Mouse (Mus musculus) midbrain, postnatal 0 days (tissue): ENCODE data around the gene Tefm. TPM values are rescaled to one million over a fixed set of nuclear protein-coding genes. Genes with fewer than 3 reads are reported as not detected.
"Not testable (repeated sequence)": the region's sequence is repeated elsewhere in the genome, so short reads cannot be mapped to it uniquely, and the experiment has no call there.

Experiments used
- ATAC-seq: fragments of 200-750 bp; cut with Nextera tagmentation; 2 replicates; pipeline ENCODE4 v1.8.0; 2017; ENCODE audit warnings: moderate number of reproducible peaks, mild to moderate bottlenecking, moderate TSS enrichment, moderate library complexity; ENCODE audit not compliant: low FRiP score
- DNase-seq: peaks from one replicate; pipeline ENCODE4 v3.0.0-alpha.2; 2015; ENCODE audit warnings: low spot score
- H3K27ac ChIP-seq: fragments of 300-500 bp; sonication (generic); 2 replicates; pipeline ENCODE4 v1.5.1; 2014; ENCODE audit warnings: low read depth, mild to moderate bottlenecking, low read length, mixed read lengths
- H3K27me3 ChIP-seq: fragments of 300-500 bp; sonication (generic); 2 replicates; pipeline ENCODE4 v1.6.1; 2014; ENCODE audit warnings: low read length, control low read depth, mixed read lengths; ENCODE audit not compliant: insufficient read depth
- H3K36me3 ChIP-seq: fragments of 300-500 bp; sonication (generic); 2 replicates; pipeline ENCODE4 v1.6.1; 2014; ENCODE audit warnings: low read length, control low read depth, mixed read lengths; ENCODE audit not compliant: insufficient read depth
- H3K4me1 ChIP-seq: fragments of 300-500 bp; sonication (generic); 2 replicates; pipeline ENCODE4 v1.6.1; 2014; ENCODE audit warnings: mild to moderate bottlenecking, control low read depth, antibody characterized with exemption, low read length, mixed read lengths; ENCODE audit not compliant: insufficient read depth
- H3K4me2 ChIP-seq: fragments of 300-500 bp; sonication (generic); 2 replicates; pipeline ENCODE4 v1.6.1; 2014; ENCODE audit warnings: low read depth, mild to moderate bottlenecking, low read length, mixed read lengths; ENCODE audit not compliant: poor library complexity, severe bottlenecking
- H3K4me3 ChIP-seq: fragments of 300-500 bp; sonication (generic); 2 replicates; pipeline ENCODE4 v1.5.1; 2014; ENCODE audit warnings: low read depth, mild to moderate bottlenecking, low read length, moderate library complexity
- H3K9ac ChIP-seq: fragments of 300-500 bp; sonication (generic); replicated peaks from 2 replicates; pipeline ENCODE4 v1.6.1; 2014; ENCODE audit warnings: mild to moderate bottlenecking, low read length, moderate library complexity, mixed read lengths; ENCODE audit not compliant: poor library complexity, severe bottlenecking
- H3K9me3 ChIP-seq: fragments of 300-500 bp; sonication (generic); 2 replicates; pipeline ENCODE4 v1.6.1; 2016; ENCODE audit warnings: low read length, control low read depth
- CTCF ChIP-seq: IDR thresholded peaks from 2 replicates; pipeline ENCODE4 v1.5.1; 2016; ENCODE audit warnings: antibody characterized with exemption, mild to moderate bottlenecking
- WGBS: fragments of 180-500 bp; shearing (Covaris S2); extraction: QIAGEN DNeasy Blood & Tissue Kit; methylation state at CpG from one replicate; pipeline ENCODE4 v1.1.7; 2014; 5-methylcytosine and 5-hydroxymethylcytosine counted together
- polyA plus RNA-seq: library from polyadenylated mRNA; unstranded; fragments of >200 nt; fragmentation: Nextera tagmentation; extraction: Ambion mirVana; gene quantifications from 2 replicates; pipeline ENCODE4 v1.2.1, GENCODE M21; 2015
- total RNA-seq: library from RNA; depleted of rRNA; stranded (reverse); fragments of >200 nt; gene quantifications from 2 replicates; pipeline ENCODE4 v1.2.3, GENCODE M21; 2014

Gene Tefm
- total and polyA plus RNA-seq, 2 experiments from 2014 or later = 9.5 to 18.5 TPM

DNA sequence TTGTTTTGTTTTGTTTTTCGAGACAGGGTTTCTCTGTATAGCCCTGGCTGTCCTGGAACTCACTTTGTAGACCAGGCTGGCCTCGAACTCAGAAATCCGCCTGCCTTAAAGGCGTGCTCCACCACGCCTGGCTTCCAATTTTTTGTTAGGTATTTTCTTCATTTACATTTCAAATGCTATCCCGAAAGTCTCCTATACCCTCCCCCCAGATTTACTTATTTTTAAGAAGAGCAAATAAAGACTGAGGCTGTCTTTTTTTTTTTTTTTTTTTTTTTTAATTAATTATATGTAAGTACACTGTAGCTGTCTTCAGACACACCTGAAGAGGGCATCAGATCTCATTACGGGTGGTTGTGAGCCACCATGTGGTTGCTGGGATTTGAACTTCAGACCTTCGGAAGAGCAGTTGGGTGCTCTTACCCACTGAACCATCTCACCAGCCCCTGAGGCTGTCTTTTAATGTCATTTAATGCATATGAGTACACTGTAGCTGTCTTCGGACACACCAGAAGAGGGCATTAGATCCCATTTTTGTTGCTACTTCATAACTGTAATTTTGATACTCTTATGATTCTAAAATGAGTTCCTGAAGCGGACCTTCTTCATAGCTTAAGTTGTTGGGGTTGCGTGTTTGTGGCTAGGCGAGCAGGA is 41.2 kb upstream of the Tefm start:
- 47% methylated on average over 12 of the region's 12 CpGs for WGBS
- Histone ChIP-seq H3K9ac (peak overlapping the region; percentile 45), H3K4me2 (peak overlapping the region; percentile 52), H3K4me3 (peak overlapping the region; percentile 40)
- ATAC-seq, DNase-seq, H3K36me3 ChIP-seq, H3K9me3 ChIP-seq, H3K4me1 ChIP-seq, H3K27ac ChIP-seq, H3K27me3 ChIP-seq: not testable (repeated sequence)
- peak; percentile 44 for TF ChIP-seq CTCF

DNA sequence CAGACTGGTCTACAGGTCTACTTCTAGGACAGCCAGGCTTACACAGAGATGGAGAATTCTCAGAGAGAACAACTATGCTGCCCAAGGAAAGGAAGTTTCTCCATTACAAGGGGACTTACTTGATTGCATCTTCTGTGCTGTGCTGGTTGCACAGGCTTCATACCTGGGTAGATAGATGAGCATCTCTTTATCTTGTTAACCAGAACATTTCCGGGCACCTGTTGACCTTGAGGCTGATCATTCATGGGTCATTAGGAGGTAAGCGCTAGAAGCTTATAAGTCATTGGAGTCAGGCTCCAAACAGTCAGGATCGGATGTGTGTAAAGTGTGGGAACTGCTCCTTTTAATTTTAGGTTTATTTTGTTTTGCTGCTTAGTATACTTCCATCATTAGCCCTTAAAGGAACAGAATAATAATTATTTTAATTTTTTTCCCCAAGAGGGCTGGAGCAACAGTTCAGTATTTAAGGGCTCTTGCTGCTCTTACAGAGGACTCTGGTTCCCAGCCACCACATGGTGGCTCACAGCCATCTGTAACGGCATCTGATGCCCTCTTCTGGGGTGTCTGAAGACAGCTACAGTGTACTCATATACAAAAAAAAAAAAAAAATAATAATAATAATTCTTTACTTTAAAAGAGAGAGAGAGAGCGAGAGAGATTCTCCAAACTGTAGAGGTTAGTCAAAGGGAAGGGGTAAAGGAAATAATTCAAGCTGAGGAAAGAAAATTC is 39.2 kb upstream of the Tefm start:
- H3K36me3 ChIP-seq = no peaks in the 10 kb centered on the region
- WGBS = 75% methylated on average over 5 of the region's 5 CpGs
- H3K9me3 ChIP-seq = no peaks in the 10 kb centered on the region

DNA sequence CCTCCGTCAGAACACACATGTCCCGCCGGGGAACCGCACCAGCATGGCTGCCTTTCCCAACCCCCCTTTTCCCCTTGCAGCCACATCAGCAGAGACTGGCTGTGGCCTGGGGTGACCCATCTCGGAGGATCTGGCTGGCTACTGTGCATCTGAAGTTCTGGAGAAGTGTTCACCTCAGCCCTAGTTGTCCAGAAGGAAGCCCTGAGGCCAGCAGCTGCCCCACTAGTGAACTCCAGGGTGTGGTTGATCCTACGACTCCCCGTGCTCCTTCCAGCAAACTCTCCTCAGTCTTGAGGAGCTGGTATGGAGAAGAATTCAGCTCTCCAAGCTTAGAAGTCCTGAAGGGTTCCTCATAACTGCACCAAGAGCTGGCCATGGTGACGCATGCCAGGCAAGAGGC is 36.3 kb upstream of the Tefm start:
- 80% methylated on average over 8 of the region's 8 CpGs for WGBS
- Histone ChIP-seq H3K27ac (no peak overlapping the region), H3K9me3 (no peaks in the 10 kb centered on the region), H3K4me2 (no peak overlapping the region), H3K9ac (no peak overlapping the region), H3K27me3 (no peaks in the 10 kb centered on the region), H3K4me1 (no peaks in the 10 kb centered on the region), H3K4me3 (no peak overlapping the region), H3K36me3 (no peaks in the 10 kb centered on the region)
- DNase-seq (no peak), ATAC-seq (no peak)
- TF ChIP-seq CTCF = no peak

More for the DNA sequence above, 39.2 kb upstream of the Tefm start:
- no peak overlapping the region for H3K9ac ChIP-seq
- no peak overlapping the region for H3K4me2 ChIP-seq
- TF ChIP-seq CTCF = 0 out of 2 replicates have a peak, but pooled peaks have one; percentile 2
- DNase-seq (no peak), ATAC-seq (no peak)
- no peaks in the 10 kb centered on the region for H3K4me1 ChIP-seq
- no peaks in the 10 kb centered on the region for H3K27me3 ChIP-seq
- no peak overlapping the region for H3K4me3 ChIP-seq
- no peak overlapping the region for H3K27ac ChIP-seq

DNA sequence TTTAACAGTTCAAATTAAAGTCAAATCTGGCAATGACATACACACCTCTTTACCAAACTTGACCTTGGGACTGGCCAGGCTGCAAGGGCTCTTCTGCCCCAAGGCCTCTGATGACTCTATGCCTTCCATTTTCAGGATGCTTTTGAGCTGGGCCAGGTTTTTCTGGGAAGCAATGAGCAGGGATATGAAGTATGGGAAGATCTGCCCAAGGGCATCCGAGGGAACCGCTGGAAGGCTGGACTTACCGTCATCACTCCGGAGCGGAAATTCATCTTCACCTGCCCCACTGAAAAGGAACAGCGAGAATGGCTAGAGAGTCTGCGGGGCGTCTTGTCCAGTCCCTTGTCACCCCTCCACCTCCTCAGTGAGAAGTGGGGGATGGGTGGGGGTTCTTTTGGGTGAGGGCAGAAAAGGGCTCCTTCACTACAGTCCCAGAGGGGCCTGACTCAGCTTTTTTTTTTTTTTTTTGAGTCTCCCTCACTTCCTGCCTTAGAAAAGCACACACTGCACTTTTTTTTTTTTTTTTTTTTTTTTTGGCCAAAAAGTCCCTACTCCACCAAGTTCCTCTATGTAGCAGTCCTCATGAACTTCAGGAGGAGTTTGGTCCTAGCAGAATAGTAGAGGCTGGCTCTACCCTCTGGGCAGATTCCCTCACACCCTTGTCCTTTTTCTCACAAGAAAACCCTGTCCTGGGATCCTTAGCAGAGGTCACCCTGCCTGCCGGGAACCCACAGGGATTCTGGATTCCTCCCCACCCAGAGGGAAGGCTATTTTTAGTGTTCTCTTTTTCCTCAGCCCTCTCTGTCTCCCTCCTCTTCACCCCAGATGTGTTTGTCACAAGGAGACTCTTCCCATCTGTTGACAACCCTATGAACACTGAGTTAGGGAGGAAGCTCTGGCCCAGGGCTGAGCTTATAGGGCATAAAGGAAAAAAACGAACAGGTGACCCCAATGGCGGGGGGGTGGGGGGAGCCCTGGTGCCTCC is 35.2 kb upstream of the Tefm start:
- Histone ChIP-seq H3K9me3 (no peaks in the 10 kb centered on the region), H3K9ac (no peak overlapping the region), H3K27me3 (no peaks in the 10 kb centered on the region), H3K4me3 (no peak overlapping the region), H3K27ac (no peak overlapping the region), H3K36me3 (no peaks in the 10 kb centered on the region), H3K4me1 (no peaks in the 10 kb centered on the region), H3K4me2 (no peak overlapping the region)
- TF ChIP-seq CTCF = no peak
- 78% methylated on average over 11 of the region's 11 CpGs for WGBS
- no peak for DNase-seq
- no peak for ATAC-seq

DNA sequence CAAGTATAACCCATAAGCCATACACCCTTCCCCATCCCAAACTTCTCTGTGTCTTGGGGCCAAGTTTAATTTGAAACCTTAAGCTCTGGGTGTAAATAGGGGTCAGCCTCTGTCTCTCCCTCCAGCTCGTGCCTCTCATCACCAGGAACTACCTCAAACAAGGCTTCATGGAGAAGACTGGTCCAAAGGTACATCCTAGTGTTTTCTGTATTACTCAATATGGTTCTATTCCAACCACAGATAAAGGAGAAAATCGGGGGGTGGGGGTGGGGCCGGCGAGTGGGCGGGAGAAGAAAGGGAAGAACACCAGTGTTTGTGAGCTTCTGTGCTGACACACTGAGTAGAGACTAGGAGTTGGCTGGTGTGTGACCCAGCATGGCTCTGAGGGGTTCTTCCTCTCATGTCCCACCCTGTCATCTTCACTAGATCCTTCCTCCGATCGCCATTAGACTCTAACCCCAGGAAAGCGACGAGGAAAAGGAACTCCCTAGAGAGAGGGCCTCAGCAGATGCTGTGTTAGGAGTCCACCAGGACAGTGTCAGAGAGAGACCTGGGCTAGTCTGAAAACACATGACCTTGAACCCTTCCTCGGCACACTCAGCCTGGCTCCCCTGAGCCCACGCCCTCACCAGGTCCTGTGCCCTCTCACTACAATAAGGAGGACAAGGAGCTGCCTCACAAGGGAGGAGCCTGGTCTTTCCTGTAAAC is 32.1 kb upstream of the Tefm start:
- Histone ChIP-seq H3K4me1 (no peaks in the 10 kb centered on the region), H3K4me2 (no peak overlapping the region), H3K4me3 (no peak overlapping the region), H3K36me3 (no peaks in the 10 kb centered on the region), H3K9me3 (no peaks in the 10 kb centered on the region), H3K9ac (no peak overlapping the region), H3K27ac (no peak overlapping the region), H3K27me3 (no peaks in the 10 kb centered on the region)
- TF ChIP-seq CTCF = no peak
- WGBS = 83% methylated on average over 11 of the region's 11 CpGs
- DNase-seq (no peak), ATAC-seq (no peak)
